9 mouse cellular contexts compared by ENCODE assay signal in the genomic region with DNA sequence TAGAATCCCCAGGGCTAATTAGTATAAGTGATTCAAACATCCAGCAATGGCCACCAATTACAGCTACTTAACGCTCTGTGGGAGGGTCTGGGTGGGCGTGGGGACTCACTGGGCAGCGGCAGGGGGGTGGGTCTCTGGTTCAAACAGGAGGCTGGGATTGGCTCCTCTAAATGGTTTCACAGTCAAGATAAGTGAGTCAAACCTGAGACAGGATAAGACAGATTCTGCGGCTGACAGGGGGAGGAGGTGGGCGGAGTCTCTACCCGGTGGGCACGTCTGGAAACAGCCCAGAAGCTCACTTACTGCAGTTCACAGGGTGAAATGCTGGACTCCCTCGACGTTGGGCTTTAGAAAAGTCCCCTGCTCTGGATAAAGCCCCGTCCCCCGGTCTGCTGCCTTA.
A peak's percentile ranks its signal among the peaks of the same experiment; 100 is the strongest.
DNase-seq lines count a peak whose midpoint lies in the region; ATAC-seq lines count a peak whose summit lies in the region.
"Had no signal": no experiment of that assay in that cellular context is flagged by ENCODE, and none has a peak within 500 bp of the region (broad histone marks: within the 10 kb centered on the region; RNA-seq: fewer than 3 reads in every experiment).

No protein-coding gene starts in this region.

- no peaks in the 10 kb centered on the region for H3K36me3 ChIP-seq in intestine, embryonic 15.5 days
- H3K36me3 ChIP-seq in intestine, embryonic 16.5 days (ENCODE audit: control insufficient read depth, insufficient read depth, low read length), result no peaks in the 10 kb centered on the region
- H3K36me3 ChIP-seq in limb, embryonic 13.5 days, result no peaks in the 10 kb centered on the region

- H3K9me3 ChIP-seq in intestine, embryonic 15.5 days, result no peaks in the 10 kb centered on the region
- no peaks in the 10 kb centered on the region for H3K9me3 ChIP-seq in intestine, embryonic 16.5 days (ENCODE audit: control insufficient read depth, low read length)
- peaks cover 4% of the 10 kb centered on the region for H3K9me3 ChIP-seq in limb, embryonic 13.5 days

- DNase-seq in 3T3-L1 (ENCODE audit: low read depth, low spot score) (peak; percentile 48), R1 (ENCODE audit: low read depth, low spot score) (peak; percentile 88)
- no peak for DNase-seq in natural killer cell, adult 2 months (ENCODE audit: low spot score in 2 of 2)
- DNase-seq: kidney, adult 8-10 months had no signal

- H3K27ac ChIP-seq in intestine, embryonic 15.5 days, result no peak overlapping the region
- H3K27ac ChIP-seq in intestine, embryonic 16.5 days (ENCODE audit: low read length), result no peak overlapping the region
- H3K27ac ChIP-seq in limb, embryonic 13.5 days, result no peak overlapping the region

- no peak for ATAC-seq in intestine, embryonic 15.5 days
- no peak for ATAC-seq in intestine, embryonic 16.5 days
- ATAC-seq in limb, embryonic 13.5 days (ENCODE audit: low FRiP score, low read depth), result peak; percentile 28; the same call in 1 of the 2 replicates
- no peak for ATAC-seq in megakaryocyte, adult 5-6 weeks (ENCODE audit: poor library complexity, severe bottlenecking)
- no peak for ATAC-seq in monocyte, adult 5-6 weeks (replicated peaks; ENCODE audit: insufficient number of reproducible peaks, low FRiP score, low TSS enrichment, poor library complexity, severe bottlenecking)

- H3K4me1 ChIP-seq in intestine, embryonic 15.5 days (replicated peaks), result peaks cover 4% of the 10 kb centered on the region; the same call in 1 of the 2 replicates
- H3K4me1 ChIP-seq in intestine, embryonic 16.5 days (ENCODE audit: control insufficient read depth, insufficient read depth, low read length), result peaks cover 16% of the 10 kb centered on the region
- peaks cover 14% of the 10 kb centered on the region; the same call in 1 of the 2 replicates for H3K4me1 ChIP-seq in limb, embryonic 13.5 days

- H3K4me3 ChIP-seq in intestine, embryonic 15.5 days (replicated peaks), result no peak overlapping the region
- H3K4me3 ChIP-seq in intestine, embryonic 16.5 days (ENCODE audit: low read length), result no peak overlapping the region
- H3K4me3 ChIP-seq in limb, embryonic 13.5 days, result no peak overlapping the region

- no peak overlapping the region for H3K9ac ChIP-seq in intestine, embryonic 15.5 days
- no peak overlapping the region for H3K9ac ChIP-seq in intestine, embryonic 16.5 days (ENCODE audit: low read depth, low read length)
- H3K9ac ChIP-seq in limb, embryonic 13.5 days, result no peak overlapping the region

- peak overlapping the region; percentile 22; the same call in 1 of the 2 replicates for H3K4me2 ChIP-seq in intestine, embryonic 15.5 days (replicated peaks)
- H3K4me2 ChIP-seq in intestine, embryonic 16.5 days (ENCODE audit: low read depth, low read length), result no peak overlapping the region
- H3K4me2 ChIP-seq in limb, embryonic 13.5 days (replicated peaks), result peak overlapping the region; percentile 19; the same call in 1 of the 2 replicates

- H3K27me3 ChIP-seq in intestine, embryonic 15.5 days (replicated peaks), result no peaks in the 10 kb centered on the region
- H3K27me3 ChIP-seq in intestine, embryonic 16.5 days (replicated peaks; ENCODE audit: control insufficient read depth, insufficient read depth, low read length), result no peaks in the 10 kb centered on the region
- H3K27me3 ChIP-seq in limb, embryonic 13.5 days, result 0 out of 2 replicates have a peak, but pooled peaks cover 2% of the 10 kb centered on the region

- 8% methylated on average over 11 of the region's 11 CpGs for WGBS in intestine, embryonic 15.5 days
- WGBS in intestine, embryonic 16.5 days, result 12% methylated on average over 11 of the region's 11 CpGs
- WGBS in limb, embryonic 13.5 days, result 5% methylated on average over 11 of the region's 11 CpGs

Comparison
In these comparisons a context has a peak if more than half of its experiments do, and no peak if none do; other contexts are left out.
1. DNase-seq: peak in 3T3-L1 (single experiment) and R1 (single experiment); none in natural killer cell, adult 2 months (0 of 2).